Mouse (Mus musculus): ENCODE results near the gene Prune1.
"Not testable (repeated sequence)": the region's sequence is repeated elsewhere in the genome, so short reads cannot be mapped to it uniquely, and the experiment has no call there.

Prune1 gene

DNA sequence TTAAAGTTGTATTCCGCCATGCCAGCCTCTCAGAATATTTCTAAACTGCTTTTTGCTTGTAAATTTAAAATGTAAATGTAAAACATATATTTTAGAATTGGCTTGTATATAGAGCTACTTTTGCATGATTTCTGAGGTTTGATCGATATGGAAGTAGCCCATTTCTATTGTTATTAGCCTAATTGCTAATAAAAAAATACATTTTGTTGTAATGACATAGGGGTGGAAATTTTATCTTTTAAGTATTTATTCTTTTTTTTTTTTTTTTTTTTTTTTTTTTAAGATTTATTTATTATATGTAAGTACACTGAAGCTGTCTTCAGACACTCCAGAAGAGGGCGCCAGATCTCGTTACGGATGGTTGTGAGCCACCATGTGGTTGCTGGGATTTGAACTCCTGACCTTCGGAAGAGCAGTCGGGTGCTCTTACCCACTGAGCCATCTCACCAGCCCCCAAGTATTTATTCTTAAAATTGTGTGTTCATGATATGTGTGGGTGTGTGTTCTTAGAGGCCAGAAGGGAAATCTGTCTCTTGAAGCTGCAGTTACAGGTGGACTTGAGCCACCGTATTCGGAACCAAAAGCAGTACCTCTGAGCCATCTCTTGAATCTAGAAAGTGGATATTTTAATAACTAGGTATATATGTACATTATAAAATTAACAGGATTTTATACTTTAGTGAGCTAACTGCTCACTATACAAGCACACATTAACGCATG, 68.8 kb downstream of the Prune1 start:
- not testable (repeated sequence) for DNase-seq (ENCODE audit: low read depth)

DNA sequence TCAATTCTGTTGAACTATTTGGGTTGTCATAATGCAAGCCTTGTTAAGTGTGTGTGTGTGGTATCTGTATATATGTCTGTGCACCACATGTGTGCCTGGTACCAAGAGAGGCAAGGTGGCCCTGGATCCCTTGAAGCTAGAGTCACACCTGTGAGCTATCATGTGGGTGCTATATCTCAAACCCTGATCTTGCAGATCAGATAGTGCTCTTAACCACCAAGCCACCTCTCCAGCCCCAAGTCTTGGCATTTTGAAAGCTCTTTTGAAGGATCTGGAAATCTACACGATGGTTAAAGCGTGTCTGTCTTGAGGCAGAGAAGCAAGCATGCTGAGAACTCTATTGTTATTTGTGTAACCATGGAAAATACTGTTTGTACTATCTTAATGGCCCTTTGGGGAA, 71.3 kb downstream of the Prune1 start:
- DNase-seq (ENCODE audit: low read depth) = no peak

DNA sequence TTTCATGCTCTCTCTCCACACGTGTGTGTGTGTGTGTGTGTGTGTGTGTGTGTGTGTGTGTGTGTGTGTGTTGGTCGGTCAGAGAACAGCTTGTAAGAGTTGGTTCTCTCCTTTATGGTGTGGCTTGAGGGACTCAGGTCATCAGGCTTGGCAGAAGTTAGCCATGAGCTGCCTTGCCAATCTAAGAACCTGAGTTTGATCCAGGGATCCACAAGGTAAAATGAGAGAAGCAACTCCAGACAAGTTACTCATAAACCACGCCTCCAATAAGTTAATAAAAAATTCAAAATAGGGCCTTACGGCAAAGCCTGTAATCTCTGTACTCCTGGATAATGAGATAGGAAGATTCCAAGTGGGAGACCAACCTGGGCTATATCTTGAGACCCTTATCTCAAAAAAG, 73.6 kb downstream of the Prune1 start:
- no peak for DNase-seq (ENCODE audit: low read depth)

DNA sequence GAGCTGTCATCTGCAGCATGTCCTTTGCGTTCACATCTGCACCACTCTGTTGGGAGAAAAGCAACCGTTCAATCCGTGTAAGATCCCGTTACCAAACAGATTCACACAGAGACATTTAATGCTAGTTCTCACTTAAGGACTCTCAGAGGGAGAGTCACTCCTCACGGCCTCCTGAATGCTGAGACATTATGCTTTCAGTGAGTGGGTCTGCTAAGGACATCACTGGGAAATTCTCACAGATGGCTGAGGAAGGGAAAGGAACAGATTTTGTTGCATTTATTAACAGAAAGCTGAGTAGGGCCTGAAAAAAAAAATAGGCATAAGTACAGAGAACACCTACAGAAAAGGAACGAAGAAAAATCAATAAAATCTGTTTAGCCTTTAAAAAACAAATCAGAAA, 78.0 kb downstream of the Prune1 start:
- no peak for DNase-seq (ENCODE audit: low read depth)
